Mouse (Mus musculus) stomach, postnatal 0 days (tissue): Measurements from ENCODE around the gene Map4k4. TPM values are rescaled to one million over a fixed set of nuclear protein-coding genes. Genes with fewer than 3 reads are reported as not detected.

ENCODE experiments used
- ATAC-seq: fragments of 200-750 bp; cut with Nextera tagmentation; 2 replicates; pipeline ENCODE4 v1.8.0; 2017; ENCODE audit not compliant: low FRiP score, low TSS enrichment
- DNase-seq: peaks from one replicate; pipeline ENCODE4 v3.0.0-alpha.2; 2016; ENCODE audit warnings: low spot score
- H3K27ac ChIP-seq: fragments of 300-500 bp; sonication (generic); replicated peaks from 2 replicates; pipeline ENCODE4 v1.5.1; 2014; ENCODE audit warnings: mild to moderate bottlenecking, control low read depth
- H3K27me3 ChIP-seq: fragments of 300-500 bp; sonication (generic); 2 replicates; pipeline ENCODE4 v1.6.1; 2014; ENCODE audit warnings: low read length; ENCODE audit not compliant: control insufficient read depth, insufficient read depth
- H3K36me3 ChIP-seq: fragments of 300-500 bp; sonication (generic); 2 replicates; pipeline ENCODE4 v1.6.1; 2014; ENCODE audit warnings: low read length, mixed read lengths; ENCODE audit not compliant: control insufficient read depth, insufficient read depth
- H3K4me1 ChIP-seq: fragments of 300-500 bp; sonication (generic); replicated peaks from 2 replicates; pipeline ENCODE4 v1.6.1; 2014; ENCODE audit warnings: antibody characterized with exemption; ENCODE audit not compliant: control insufficient read depth, insufficient read depth
- H3K4me2 ChIP-seq: fragments of 300-500 bp; sonication (generic); replicated peaks from 2 replicates; pipeline ENCODE4 v1.6.1; 2014; ENCODE audit warnings: low read depth, mild to moderate bottlenecking, control low read depth, moderate library complexity
- H3K4me3 ChIP-seq: fragments of 300-500 bp; sonication (generic); 2 replicates; pipeline ENCODE4 v1.5.1; 2014; ENCODE audit warnings: low read depth, low read length, control low read depth
- H3K9ac ChIP-seq: fragments of 300-500 bp; sonication (generic); 2 replicates; pipeline ENCODE4 v1.6.1; 2014; ENCODE audit warnings: mild to moderate bottlenecking, low read length, control low read depth, mixed read lengths
- H3K9me3 ChIP-seq: fragments of 300-500 bp; sonication (generic); 2 replicates; pipeline ENCODE4 v1.6.1; 2016; ENCODE audit warnings: low read length; ENCODE audit not compliant: control insufficient read depth
- CTCF ChIP-seq: IDR thresholded peaks from 2 replicates; pipeline ENCODE4 v1.5.1; 2016; ENCODE audit warnings: antibody characterized with exemption, low read depth, mild to moderate bottlenecking, moderate library complexity
- EP300 ChIP-seq: optimal IDR thresholded peaks from 2 replicates; pipeline ENCODE3; 2016; ENCODE audit warnings: antibody characterized with exemption
- WGBS: fragments of 180-500 bp; shearing (Covaris S2); extraction: QIAGEN DNeasy Blood & Tissue Kit; methylation state at CpG from one replicate; pipeline ENCODE4 v1.1.7; 2014; 5-methylcytosine and 5-hydroxymethylcytosine counted together
- polyA plus RNA-seq: library from polyadenylated mRNA; unstranded; fragments of >200 nt; fragmentation: Nextera tagmentation; extraction: Ambion mirVana; gene quantifications from 2 replicates; pipeline ENCODE4 v1.2.1, GENCODE M21; 2015

Gene Map4k4
- polyA plus RNA-seq, 1 experiment from 2014 or later: 8.5 TPM

DNA sequence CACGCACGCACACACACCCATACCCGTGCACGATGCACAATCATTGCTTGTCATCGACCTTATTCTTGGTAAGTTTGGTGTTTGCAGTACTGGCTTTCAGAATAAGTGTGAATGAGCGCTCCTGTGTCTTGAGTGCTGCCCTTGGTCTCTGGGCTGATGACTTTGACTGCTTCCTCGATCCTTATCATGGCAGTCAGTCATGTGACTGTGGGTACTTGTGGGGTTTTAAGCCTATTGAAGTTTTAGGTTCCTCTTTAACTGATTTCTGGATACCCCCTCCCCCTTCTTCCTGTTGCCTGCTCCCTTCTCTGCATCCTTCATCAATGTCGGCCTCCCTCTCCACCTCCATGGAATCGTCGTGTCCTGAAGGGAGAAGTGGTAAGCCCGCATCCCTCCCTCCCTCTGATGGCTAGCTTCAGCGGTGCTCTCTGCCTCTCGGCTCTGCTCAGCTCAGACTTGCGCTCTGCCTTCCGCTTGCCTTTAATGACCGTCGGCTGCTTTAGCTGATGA lies 107.3 kb downstream of the Map4k4 start:
- TF ChIP-seq CTCF (no peak), EP300 (no peak)
- ATAC-seq: no peak

DNA sequence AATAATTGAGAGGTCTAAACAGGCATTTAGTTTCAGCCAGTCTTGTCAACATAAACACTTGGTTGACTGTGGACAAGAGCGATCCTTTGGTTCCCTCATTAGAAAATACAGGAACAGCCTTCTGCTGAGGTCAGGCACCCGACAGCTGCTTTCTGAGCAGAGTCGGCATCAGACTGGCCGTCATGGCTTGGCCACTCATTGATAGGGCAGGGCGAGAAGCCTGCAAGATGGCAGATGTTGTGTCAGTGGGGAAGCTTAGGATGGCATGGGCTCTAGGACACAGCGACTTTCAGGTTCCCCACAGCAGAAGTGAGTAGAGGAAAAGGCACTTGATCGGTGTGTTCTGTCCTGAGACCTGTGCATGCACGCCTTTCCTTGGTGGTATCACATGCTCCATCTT lies 112.0 kb downstream of the Map4k4 start:
- no peak for ATAC-seq
- Histone ChIP-seq H3K4me1 (no peaks in the 10 kb centered on the region), H3K36me3 (peaks cover 49% of the 10 kb centered on the region), H3K27ac (no peak overlapping the region), H3K9me3 (no peaks in the 10 kb centered on the region), H3K4me2 (no peak overlapping the region), H3K4me3 (no peak overlapping the region), H3K9ac (no peak overlapping the region), H3K27me3 (no peaks in the 10 kb centered on the region)
- TF ChIP-seq CTCF (no peak), EP300 (no peak)
- WGBS: 92% methylated on average over 8 of the region's 8 CpGs
- DNase-seq: no peak

More for the DNA sequence above, 107.3 kb downstream of the Map4k4 start:
- H3K27ac ChIP-seq: no peak overlapping the region
- no peaks in the 10 kb centered on the region for H3K4me1 ChIP-seq
- no peak overlapping the region for H3K4me3 ChIP-seq
- 70% methylated on average over 17 of the region's 17 CpGs for WGBS
- no peak for DNase-seq
- H3K9ac ChIP-seq: no peak overlapping the region
- no peak overlapping the region for H3K4me2 ChIP-seq
- H3K36me3 ChIP-seq: peaks cover 54% of the 10 kb centered on the region
- H3K27me3 ChIP-seq: no peaks in the 10 kb centered on the region
- H3K9me3 ChIP-seq: no peaks in the 10 kb centered on the region

GRCm38 (mm10) chr1:40015066-40015678 lies 114.5 kb downstream of the Map4k4 start:
- H3K4me2 ChIP-seq: no peak overlapping the region
- peaks cover 48% of the 10 kb centered on the region for H3K36me3 ChIP-seq
- no peak overlapping the region for H3K27ac ChIP-seq
- H3K4me3 ChIP-seq: no peak overlapping the region
- no peaks in the 10 kb centered on the region for H3K27me3 ChIP-seq
- no peaks in the 10 kb centered on the region for H3K4me1 ChIP-seq
- WGBS: 75% methylated on average over 7 of the region's 7 CpGs
- TF ChIP-seq CTCF (no peak), EP300 (no peak)
- DNase-seq (no peak), ATAC-seq (no peak)
- no peaks in the 10 kb centered on the region for H3K9me3 ChIP-seq
- no peak overlapping the region for H3K9ac ChIP-seq

GRCm38 (mm10) chr1:40021617-40022016 lies 120.9 kb downstream of the Map4k4 start:
- no peaks in the 10 kb centered on the region for H3K9me3 ChIP-seq
- no peak overlapping the region for H3K27ac ChIP-seq
- H3K27me3 ChIP-seq: no peaks in the 10 kb centered on the region
- DNase-seq (no peak), ATAC-seq (no peak)
- no peak overlapping the region for H3K4me3 ChIP-seq
- no peak overlapping the region for H3K4me2 ChIP-seq
- 76% methylated on average over 4 of the region's 4 CpGs for WGBS
- TF ChIP-seq CTCF (no peak), EP300 (no peak)
- H3K36me3 ChIP-seq: peaks cover 34% of the 10 kb centered on the region; the same call in 1 of the 2 replicates
- H3K4me1 ChIP-seq: no peaks in the 10 kb centered on the region
- no peak overlapping the region for H3K9ac ChIP-seq

GRCm38 (mm10) chr1:40022472-40023135 lies 121.9 kb downstream of the Map4k4 start:
- no peak overlapping the region for H3K27ac ChIP-seq
- H3K9ac ChIP-seq: no peak overlapping the region
- H3K4me3 ChIP-seq: no peak overlapping the region
- DNase-seq: no peak
- 89% methylated on average over 9 of the region's 9 CpGs for WGBS
- no peaks in the 10 kb centered on the region for H3K27me3 ChIP-seq
- no peaks in the 10 kb centered on the region for H3K4me1 ChIP-seq
- no peaks in the 10 kb centered on the region for H3K9me3 ChIP-seq
- H3K36me3 ChIP-seq: peaks cover 32% of the 10 kb centered on the region; the same call in 1 of the 2 replicates
- ATAC-seq: no peak
- no peak overlapping the region for H3K4me2 ChIP-seq
- TF ChIP-seq CTCF (no peak), EP300 (no peak)

GRCm38 (mm10) chr1:40023206-40023605 lies 122.5 kb downstream of the Map4k4 start:
- no peak overlapping the region for H3K9ac ChIP-seq
- no peaks in the 10 kb centered on the region for H3K27me3 ChIP-seq
- no peaks in the 10 kb centered on the region for H3K4me1 ChIP-seq
- no peak for TF ChIP-seq EP300
- no peak for TF ChIP-seq CTCF
- H3K9me3 ChIP-seq: no peaks in the 10 kb centered on the region
- H3K36me3 ChIP-seq: peaks cover 32% of the 10 kb centered on the region
- no peak overlapping the region for H3K4me2 ChIP-seq
- 94% methylated on average over 15 of the region's 15 CpGs for WGBS
- ATAC-seq (no peak), DNase-seq (no peak)
- H3K4me3 ChIP-seq: no peak overlapping the region
- H3K27ac ChIP-seq: no peak overlapping the region
